Mouse (Mus musculus) E14TG2a.4 (cell line): Measurements from ENCODE around the gene Phf14.

Experiments used
- H3K27me3 ChIP-seq: 2 replicates; pipeline ENCODE4 v1.6.1; 2014; ENCODE audit warnings: low read length, control low read depth; ENCODE audit not compliant: insufficient read depth
- H3K36me3 ChIP-seq: 2 replicates; pipeline ENCODE4 v1.6.1; 2014; ENCODE audit warnings: low read length, control low read depth; ENCODE audit not compliant: insufficient read depth
- H3K4me1 ChIP-seq: replicated peaks from 2 replicates; pipeline ENCODE4 v1.6.1; 2014; ENCODE audit warnings: low read depth, low read length, control low read depth
- H3K4me3 ChIP-seq: replicated peaks from 2 replicates; pipeline ENCODE4 v1.5.1; 2014; ENCODE audit warnings: mild to moderate bottlenecking, low read length
- H3K9me3 ChIP-seq: 2 replicates; pipeline ENCODE4 v1.6.1; 2014; ENCODE audit warnings: low read length, control low read depth
- CTCF ChIP-seq: conservative IDR thresholded peaks from 2 replicates; pipeline ENCODE4 v1.5.1; 2014; ENCODE audit warnings: low read length
- NANOG ChIP-seq: IDR thresholded peaks from 2 replicates; pipeline ENCODE4 v1.6.1; 2014; ENCODE audit warnings: borderline replicate concordance, low read length, mixed read lengths
- POU5F1 ChIP-seq: IDR thresholded peaks from 2 replicates; pipeline ENCODE4 v1.6.1; 2014; ENCODE audit warnings: low read length, borderline replicate concordance

The Phf14 gene

GRCm38 (mm10) chr6:12006001-12006400 is 98.4 kb downstream of the Phf14 start:
- no peaks in the 10 kb centered on the region for H3K27me3 ChIP-seq
- TF ChIP-seq CTCF (no peak), NANOG (no peak), POU5F1 (no peak)
- H3K36me3 ChIP-seq: no peaks in the 10 kb centered on the region; the same call in 1 of the 2 replicates
- H3K9me3 ChIP-seq: no peaks in the 10 kb centered on the region
- H3K4me3 ChIP-seq: no peak overlapping the region
- no peaks in the 10 kb centered on the region for H3K4me1 ChIP-seq

- Histone ChIP-seq H3K4me3 (no peak overlapping the region), H3K9me3 (no peaks in the 10 kb centered on the region), H3K4me1 (no peaks in the 10 kb centered on the region), H3K36me3 (no peaks in the 10 kb centered on the region), H3K27me3 (no peaks in the 10 kb centered on the region)
- TF ChIP-seq POU5F1 (no peak), NANOG (no peak), CTCF (no peak)
These were observed 104.5 kb downstream of the Phf14 start for GRCm38 (mm10) chr6:12012103-12012502.

GRCm38 (mm10) chr6:12014035-12014434 is 106.4 kb downstream of the Phf14 start:
- Histone ChIP-seq H3K36me3 (no peaks in the 10 kb centered on the region), H3K4me3 (no peak overlapping the region), H3K4me1 (no peaks in the 10 kb centered on the region), H3K9me3 (no peaks in the 10 kb centered on the region), H3K27me3 (no peaks in the 10 kb centered on the region)
- no peak for TF ChIP-seq NANOG
- TF ChIP-seq POU5F1: no peak
- no peak for TF ChIP-seq CTCF

GRCm38 (mm10) chr6:12014733-12015132 is 107.1 kb downstream of the Phf14 start:
- Histone ChIP-seq H3K4me1 (no peaks in the 10 kb centered on the region), H3K4me3 (no peak overlapping the region), H3K9me3 (no peaks in the 10 kb centered on the region), H3K27me3 (no peaks in the 10 kb centered on the region), H3K36me3 (no peaks in the 10 kb centered on the region)
- no peak for TF ChIP-seq POU5F1
- TF ChIP-seq CTCF: no peak
- no peak for TF ChIP-seq NANOG

- Histone ChIP-seq H3K27me3 (no peaks in the 10 kb centered on the region), H3K4me3 (no peak overlapping the region), H3K36me3 (no peaks in the 10 kb centered on the region), H3K4me1 (no peaks in the 10 kb centered on the region), H3K9me3 (no peaks in the 10 kb centered on the region)
- TF ChIP-seq POU5F1: no peak
- TF ChIP-seq CTCF: no peak
- TF ChIP-seq NANOG: no peak
These were observed 112.1 kb downstream of the Phf14 start for GRCm38 (mm10) chr6:12019736-12020135.

GRCm38 (mm10) chr6:12020156-12020555 is 112.5 kb downstream of the Phf14 start:
- TF ChIP-seq NANOG: no peak
- TF ChIP-seq CTCF: no peak
- no peak for TF ChIP-seq POU5F1
- no peaks in the 10 kb centered on the region for H3K36me3 ChIP-seq
- H3K9me3 ChIP-seq: no peaks in the 10 kb centered on the region
- no peaks in the 10 kb centered on the region for H3K4me1 ChIP-seq
- no peaks in the 10 kb centered on the region for H3K27me3 ChIP-seq
- H3K4me3 ChIP-seq: no peak overlapping the region

- no peaks in the 10 kb centered on the region for H3K4me1 ChIP-seq
- no peaks in the 10 kb centered on the region for H3K36me3 ChIP-seq
- no peak for TF ChIP-seq CTCF
- TF ChIP-seq POU5F1: no peak
- TF ChIP-seq NANOG: no peak
- H3K4me3 ChIP-seq: no peak overlapping the region
- H3K27me3 ChIP-seq: no peaks in the 10 kb centered on the region
- no peaks in the 10 kb centered on the region for H3K9me3 ChIP-seq
These were observed 113.1 kb downstream of the Phf14 start for GRCm38 (mm10) chr6:12020738-12021137.

- Histone ChIP-seq H3K4me3 (no peak overlapping the region), H3K4me1 (no peaks in the 10 kb centered on the region), H3K9me3 (no peaks in the 10 kb centered on the region), H3K27me3 (no peaks in the 10 kb centered on the region), H3K36me3 (no peaks in the 10 kb centered on the region)
- TF ChIP-seq POU5F1 (no peak), CTCF (no peak), NANOG (no peak)
These were observed 113.9 kb downstream of the Phf14 start for GRCm38 (mm10) chr6:12021480-12021879.

- H3K27me3 ChIP-seq: no peaks in the 10 kb centered on the region
- no peaks in the 10 kb centered on the region for H3K36me3 ChIP-seq
- H3K9me3 ChIP-seq: no peaks in the 10 kb centered on the region
- no peaks in the 10 kb centered on the region for H3K4me1 ChIP-seq
- no peak overlapping the region for H3K4me3 ChIP-seq
- TF ChIP-seq CTCF (no peak), NANOG (no peak), POU5F1 (no peak)
These were observed 115.8 kb downstream of the Phf14 start for GRCm38 (mm10) chr6:12023395-12023794.
